Mouse (Mus musculus): ENCODE data around the gene Myom3.

DNA sequence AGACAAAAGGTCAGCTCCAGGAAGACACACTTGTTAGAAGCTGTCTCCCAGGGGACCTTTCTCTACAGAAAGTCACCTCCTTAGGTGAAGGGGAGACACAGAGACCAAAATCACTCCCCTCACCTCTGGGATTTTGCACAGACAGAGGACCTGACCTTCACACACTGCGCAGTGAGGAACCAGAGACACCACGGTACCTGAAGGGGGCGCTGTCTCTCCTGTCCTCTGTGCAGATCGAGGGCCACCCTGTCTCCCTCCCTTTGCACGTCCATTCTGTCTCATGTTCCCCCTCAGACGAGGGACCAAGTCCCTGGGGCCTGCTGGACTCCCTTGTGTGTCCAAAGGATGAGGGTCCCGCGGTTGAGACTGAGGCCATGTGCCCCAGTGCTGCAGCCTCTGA is 8.6 kb upstream of the Myom3 start:
- TF ChIP-seq CTCF (IDR thresholded peaks at IDR 0.05; ENCODE audit: low read depth, low read length) (no peak), POLR2A (IDR thresholded peaks at IDR 0.05; ENCODE audit: borderline replicate concordance, low read depth, low read length) (no peak)

Data from bone marrow macrophage, adult 2 months (primary cell).